In genomic region chr1:166360157-166360855, GRCm38 (mm10) we compare ENCODE assay signal across 8 mouse cellular contexts. TPM values are rescaled to one million over a fixed set of nuclear protein-coding genes. Genes with fewer than 3 reads are reported as not detected.
A peak's percentile ranks its signal among the peaks of the same experiment; 100 is the strongest.
DNase-seq lines count a peak whose midpoint lies in the region; ATAC-seq lines count a peak whose summit lies in the region.

No protein-coding gene starts in this region.

- no peak overlapping the region for H3K27ac ChIP-seq in intestine, embryonic 14.5 days (ENCODE audit: low read depth)

- H3K27me3 ChIP-seq in intestine, embryonic 14.5 days (replicated peaks; ENCODE audit: control insufficient read depth, insufficient read depth, low read length) = no peaks in the 10 kb centered on the region

- no peak overlapping the region for H3K9ac ChIP-seq in intestine, embryonic 14.5 days (ENCODE audit: low read length)

- no peak overlapping the region for H3K4me2 ChIP-seq in intestine, embryonic 14.5 days (ENCODE audit: low read length)

- peak; percentile 88 for ATAC-seq in intestine, embryonic 14.5 days (replicated peaks; ENCODE audit: low FRiP score, low TSS enrichment, low read depth)
- ATAC-seq in megakaryocyte progenitor cell, adult 5-6 weeks (replicated peaks; ENCODE audit: poor library complexity) = peak; percentile 100

- H3K36me3 ChIP-seq in intestine, embryonic 14.5 days (ENCODE audit: control insufficient read depth, insufficient read depth, low read length) = no peaks in the 10 kb centered on the region

- no peak overlapping the region for H3K4me3 ChIP-seq in intestine, embryonic 14.5 days (ENCODE audit: low read depth, low read length)

- H3K4me1 ChIP-seq in intestine, embryonic 14.5 days (replicated peaks; ENCODE audit: control insufficient read depth, insufficient read depth, low read length) = no peaks in the 10 kb centered on the region

- no peaks in the 10 kb centered on the region for H3K9me3 ChIP-seq in intestine, embryonic 14.5 days (ENCODE audit: control insufficient read depth, low read length)

- WGBS in intestine, embryonic 14.5 days = 26% methylated on average over 14 of the region's 14 CpGs

- DNase-seq in T-cell, adult 2 months (ENCODE audit: low spot score) = peak; percentile 71
- peak; percentile 96 to 97 for DNase-seq in cerebellum, postnatal 36 days
- DNase-seq in frontal cortex, postnatal 36 days (ENCODE audit: low spot score in 2 of 2) = peak; percentile 90 to 91
- peak; percentile 92 for DNase-seq in intestine, embryonic 14.5 days (ENCODE audit: low spot score)
- DNase-seq in left cerebral cortex, adult 9 months (ENCODE audit: low spot score in 2 of 2) = peak; percentile 36 to 90
- peak; percentile 91 to 95 for DNase-seq in right cerebral cortex, adult 2 months (ENCODE audit: low spot score in 2 of 2)
- peak; percentile 57 for DNase-seq in urinary bladder, postnatal 10 days (ENCODE audit: low spot score)

RNA-seq across cellular contexts. Expression of gene Tada1, which starts 18.6 kb away (rescaled TPM):
- polyA plus RNA-seq in intestine, embryonic 14.5 days (2014; fragmentation: Nextera tagmentation; extraction: Ambion mirVana) = 46.2 and 55.8 TPM in 2 replicates
- total RNA-seq in megakaryocyte progenitor cell, adult 5-6 weeks (2015) = 49.2 and 56.1 TPM in 2 replicates
- total RNA-seq in megakaryocyte progenitor cell, adult 5-6 weeks (2017) = 36.1 and 44.9 TPM in 2 replicates

RNA-seq across cellular contexts. Expression of gene Pogk, which starts 49.4 kb away (rescaled TPM):
- 16.5 and 21.4 TPM in 2 replicates for polyA plus RNA-seq in intestine, embryonic 14.5 days (2014; fragmentation: Nextera tagmentation; extraction: Ambion mirVana)
- total RNA-seq in megakaryocyte progenitor cell, adult 5-6 weeks (2015) = 7.8 and 8.5 TPM in 2 replicates
- 7.0 and 8.9 TPM in 2 replicates for total RNA-seq in megakaryocyte progenitor cell, adult 5-6 weeks (2017)
